33 mouse cellular contexts compared by ENCODE assay signal in genomic region chr1:21252566-21253302, GRCm38 (mm10). TPM values are rescaled to one million over a fixed set of nuclear protein-coding genes. Genes with fewer than 3 reads are reported as not detected.
DNase-seq lines count a peak whose midpoint lies in the region; ATAC-seq and TF ChIP-seq lines count a peak whose summit lies in the region.
"Had no signal": no experiment of that assay in that cellular context is flagged by ENCODE, and none has a peak within 500 bp of the region (broad histone marks: within the 10 kb centered on the region; RNA-seq: fewer than 3 reads in every experiment).

No protein-coding gene starts in this region.

- no peak for DNase-seq in kidney, postnatal 10 days
- no peak for DNase-seq in lung, postnatal 36 days
- peak; percentile 67 for DNase-seq in R1 (ENCODE audit: low read depth, low spot score)
- no peak for DNase-seq in right cerebral cortex, postnatal 4 days
- no peak for DNase-seq in embryo, embryonic 9.5 days (ENCODE audit: extremely low spot score)
- DNase-seq: adrenal gland, postnatal 10 days; B cell, adult 2 months; cerebellum, adult 9-10 months; cerebellum, postnatal 36 days; embryo, embryonic 11 days; gastrocnemius, adult 2 months; gastrocnemius, postnatal 36 days; heart, adult 2 months; kidney, postnatal 14 days; liver, embryonic 13.5 days; right cerebral cortex, postnatal 25 days; spleen, adult 18-20 months; thymus, adult 18-20 months; thymus, postnatal 36 days had no signal

- no peaks in the 10 kb centered on the region for H3K27me3 ChIP-seq in kidney, embryonic 15.5 days
- H3K27me3 ChIP-seq in lung, embryonic 16.5 days (ENCODE audit: control insufficient read depth, insufficient read depth, low read depth, low read length) = no peaks in the 10 kb centered on the region
- H3K27me3 ChIP-seq in ES-Bruce4 (ENCODE audit: control insufficient read depth, insufficient read depth, low read length, poor library complexity, severe bottlenecking) = no peaks in the 10 kb centered on the region
- H3K27me3 ChIP-seq: embryonic facial prominence, embryonic 13.5 days; forebrain, embryonic 15.5 days; heart, embryonic 12.5 days; limb, embryonic 12.5 days; liver, embryonic 13.5 days; lung, embryonic 15.5 days; midbrain, embryonic 15.5 days had no signal

- no peaks in the 10 kb centered on the region for H3K36me3 ChIP-seq in kidney, embryonic 15.5 days
- H3K36me3 ChIP-seq in lung, embryonic 16.5 days (ENCODE audit: control insufficient read depth, insufficient read depth, low read length) = no peaks in the 10 kb centered on the region
- H3K36me3 ChIP-seq in ES-Bruce4 (ENCODE audit: control insufficient read depth, insufficient read depth, low read length, poor library complexity, severe bottlenecking) = 0 out of 2 replicates have a peak, but pooled peaks cover 2% of the 10 kb centered on the region
- H3K36me3 ChIP-seq: embryonic facial prominence, embryonic 13.5 days; forebrain, embryonic 10.5 days; forebrain, embryonic 15.5 days; heart, embryonic 12.5 days; limb, embryonic 12.5 days; liver, embryonic 13.5 days; lung, embryonic 15.5 days; midbrain, embryonic 15.5 days had no signal

- peak; percentile 15; the same call in 1 of the 2 replicates for ATAC-seq in kidney, embryonic 15.5 days (replicated peaks; ENCODE audit: low FRiP score)
- ATAC-seq in lung, embryonic 16.5 days (ENCODE audit: low read depth) = peak; percentile 26; the same call in 1 of the 2 replicates
- ATAC-seq: forebrain, embryonic 15.5 days; intestine, postnatal 0 days; midbrain, embryonic 15.5 days had no signal

- H3K9ac ChIP-seq in kidney, embryonic 15.5 days = no peak overlapping the region
- H3K9ac ChIP-seq in lung, embryonic 16.5 days (ENCODE audit: low read length) = no peak overlapping the region
- no peak overlapping the region for H3K9ac ChIP-seq in ES-Bruce4 (ENCODE audit: low read depth, poor library complexity, severe bottlenecking)
- H3K9ac ChIP-seq: embryonic facial prominence, embryonic 13.5 days; forebrain, embryonic 15.5 days; heart, embryonic 12.5 days; hindbrain, embryonic 14.5 days; limb, embryonic 12.5 days; liver, embryonic 13.5 days; lung, embryonic 15.5 days; midbrain, embryonic 15.5 days had no signal

- TF ChIP-seq POLR2A in ES-Bruce4 (IDR thresholded peaks at IDR 0.05; ENCODE audit: insufficient read depth, low read length) = no peak

- WGBS in kidney, embryonic 15.5 days = 79% methylated on average over 10 of the region's 10 CpGs
- 39% methylated on average over 10 of the region's 10 CpGs for WGBS in lung, embryonic 16.5 days

- no peak for TF ChIP-seq CTCF in ES-Bruce4 (IDR thresholded peaks at IDR 0.05; ENCODE audit: low read depth, low read length)

- TF ChIP-seq EP300 in ES-Bruce4 (IDR thresholded peaks at IDR 0.05; ENCODE audit: insufficient read depth, low read depth, low read length) = no peak

- no peaks in the 10 kb centered on the region for H3K9me3 ChIP-seq in kidney, embryonic 15.5 days (replicated peaks)
- H3K9me3 ChIP-seq in lung, embryonic 16.5 days (ENCODE audit: control insufficient read depth, low read length) = no peaks in the 10 kb centered on the region
- peaks cover 4% of the 10 kb centered on the region; the same call in 1 of the 2 replicates for H3K9me3 ChIP-seq in ES-Bruce4 (replicated peaks; ENCODE audit: control insufficient read depth, insufficient read depth, low read length, poor library complexity, severe bottlenecking)
- H3K9me3 ChIP-seq: embryonic facial prominence, embryonic 13.5 days; forebrain, embryonic 10.5 days; forebrain, embryonic 15.5 days; heart, embryonic 12.5 days; limb, embryonic 12.5 days; liver, embryonic 13.5 days; lung, embryonic 15.5 days; midbrain, embryonic 15.5 days had no signal

- no peak overlapping the region for H3K4me2 ChIP-seq in kidney, embryonic 15.5 days
- H3K4me2 ChIP-seq in lung, embryonic 16.5 days (ENCODE audit: low read depth, low read length) = no peak overlapping the region
- H3K4me2 ChIP-seq: embryonic facial prominence, embryonic 13.5 days; forebrain, embryonic 15.5 days; heart, embryonic 12.5 days; hindbrain, embryonic 14.5 days; limb, embryonic 12.5 days; liver, embryonic 13.5 days; lung, embryonic 15.5 days; midbrain, embryonic 15.5 days had no signal

- no peak overlapping the region for H3K4me3 ChIP-seq in kidney, embryonic 15.5 days (replicated peaks)
- H3K4me3 ChIP-seq in lung, embryonic 16.5 days (ENCODE audit: low read length) = no peak overlapping the region
- H3K4me3 ChIP-seq in ES-Bruce4 (ENCODE audit: low read depth, low read length) = no peak overlapping the region
- H3K4me3 ChIP-seq: embryonic facial prominence, embryonic 13.5 days; forebrain, embryonic 10.5 days; forebrain, embryonic 15.5 days; gastrocnemius, adult 2 months; heart, adult 2 months; heart, embryonic 12.5 days; layer of hippocampus, adult 2 months; left cerebral cortex, adult 2 months; limb, embryonic 12.5 days; liver, embryonic 13.5 days; lung, embryonic 15.5 days; midbrain, embryonic 15.5 days had no signal

- peaks cover 3% of the 10 kb centered on the region; the same call in 1 of the 2 replicates for H3K4me1 ChIP-seq in kidney, embryonic 15.5 days
- H3K4me1 ChIP-seq in lung, embryonic 16.5 days (replicated peaks; ENCODE audit: control insufficient read depth, insufficient read depth, low read length) = no peaks in the 10 kb centered on the region; the same call in 1 of the 2 replicates
- peaks cover 10% of the 10 kb centered on the region for H3K4me1 ChIP-seq in ES-Bruce4 (ENCODE audit: control insufficient read depth, insufficient read depth, low read length)
- H3K4me1 ChIP-seq: forebrain, embryonic 15.5 days; heart, embryonic 12.5 days; limb, embryonic 12.5 days; liver, embryonic 13.5 days; midbrain, embryonic 15.5 days had no signal

- H3K27ac ChIP-seq in kidney, embryonic 15.5 days = no peak overlapping the region
- no peak overlapping the region for H3K27ac ChIP-seq in lung, embryonic 16.5 days (ENCODE audit: low read length)
- peak overlapping the region; percentile 41; the same call in 1 of the 2 replicates for H3K27ac ChIP-seq in ES-Bruce4 (ENCODE audit: insufficient read depth, low read length)
- H3K27ac ChIP-seq: embryonic facial prominence, embryonic 13.5 days; forebrain, embryonic 10.5 days; forebrain, embryonic 15.5 days; gastrocnemius, adult 2 months; heart, adult 2 months; hindbrain, embryonic 14.5 days; layer of hippocampus, adult 2 months; left cerebral cortex, adult 2 months; limb, embryonic 12.5 days; liver, embryonic 13.5 days; lung, embryonic 15.5 days; midbrain, embryonic 15.5 days had no signal

RNA-seq across cellular contexts. Expression of gene Gsta3, which starts 12.3 kb away (rescaled TPM):
- 10.3 and 11.8 TPM in 2 replicates for polyA plus RNA-seq in kidney, embryonic 15.5 days (2015; fragmentation: Nextera tagmentation; extraction: Ambion mirVana)
- 2.5 and 3.7 TPM in 2 replicates for polyA plus RNA-seq in lung, embryonic 16.5 days (2015; fragmentation: Nextera tagmentation; extraction: Ambion mirVana)
- 1.5 and 1.7 TPM in 2 replicates for polyA plus RNA-seq in ES-Bruce4 (2011; ENCODE audit: insufficient read depth, insufficient read length, low read depth, missing spikeins)

RNA-seq across cellular contexts. Expression of gene Tmem14a, which starts 34.4 kb away (rescaled TPM):
- 11.8 and 12.7 TPM in 2 replicates for polyA plus RNA-seq in kidney, embryonic 15.5 days (2015; fragmentation: Nextera tagmentation; extraction: Ambion mirVana)
- 10.3 and 13.3 TPM in 2 replicates for polyA plus RNA-seq in lung, embryonic 16.5 days (2015; fragmentation: Nextera tagmentation; extraction: Ambion mirVana)
- polyA plus RNA-seq in ES-Bruce4 (2011; ENCODE audit: insufficient read depth, insufficient read length, low read depth, missing spikeins) = 3.8 and 6.6 TPM in 2 replicates
